Mouse (Mus musculus) kidney, postnatal 14 days (tissue): Measurements from ENCODE around the gene Tex52.

Source experiments
- DNase-seq: peaks from one replicate; pipeline ENCODE4 v3.0.0; 2022; ENCODE audit warnings: mixed read lengths

Tex52 gene

DNA sequence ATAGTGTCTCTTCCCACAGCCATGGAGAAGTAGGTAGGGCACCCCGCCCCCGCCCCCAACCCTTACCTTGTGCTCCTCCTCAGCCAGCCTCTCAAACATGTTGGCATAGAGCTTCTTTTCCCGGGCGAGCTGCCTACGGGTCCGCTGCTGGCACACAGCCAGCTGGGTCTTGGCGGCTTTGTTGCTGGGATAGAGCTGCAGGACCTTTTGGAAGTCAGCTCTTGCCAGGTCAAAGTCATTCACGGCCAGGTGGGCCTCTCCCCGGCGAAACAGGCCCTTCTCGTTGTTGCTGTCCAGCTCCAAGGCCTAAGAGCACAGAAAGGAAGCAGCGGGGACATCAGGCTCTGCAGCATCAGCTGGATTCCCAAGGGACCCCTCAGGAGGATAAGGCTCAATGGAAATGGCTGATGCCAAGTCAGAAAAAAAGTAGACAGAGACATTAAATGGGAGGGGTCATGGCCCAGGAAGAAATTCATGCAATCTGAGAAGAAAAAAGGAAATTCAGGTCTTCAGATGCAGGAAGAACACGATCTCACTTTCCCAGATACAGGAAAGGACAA, 57.2 kb downstream of the Tex52 start:
- DNase-seq, result no peak

DNA sequence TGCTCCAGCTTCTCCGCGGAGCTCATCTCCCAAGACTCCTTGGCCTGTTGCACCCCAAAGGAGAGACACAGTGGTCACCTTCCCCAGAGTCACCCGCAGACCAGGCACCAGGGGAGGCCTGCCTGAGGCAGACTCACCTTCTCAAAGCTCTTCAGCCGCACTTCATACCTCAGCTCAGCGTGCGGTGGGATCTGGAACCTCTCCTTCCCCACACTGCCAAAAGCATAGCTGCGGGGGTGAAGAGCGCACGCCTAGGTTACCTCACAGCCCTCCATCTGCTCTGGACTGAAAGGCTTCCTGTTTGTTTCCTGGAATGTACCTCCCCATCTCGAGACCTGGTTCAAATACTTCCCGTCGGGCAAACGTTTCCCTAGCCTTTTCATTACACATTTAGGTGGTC, 58.3 kb downstream of the Tex52 start:
- no peak for DNase-seq
